Mouse (Mus musculus) olfactory bulb, adult 2 months (tissue): ENCODE measurements around the gene Vps36. TPM values are rescaled to one million over a fixed set of nuclear protein-coding genes. Genes with fewer than 3 reads are reported as not detected.

ENCODE experiments used
- H3K27ac ChIP-seq: fragments of 200-500 bp; 2 replicates; pipeline ENCODE4 v1.5.1; 2012; ENCODE audit warnings: low read depth, low read length; ENCODE audit not compliant: insufficient read depth
- H3K4me1 ChIP-seq: fragments of 200-500 bp; 2 replicates; pipeline ENCODE4 v1.6.1; 2012; ENCODE audit warnings: low read length; ENCODE audit not compliant: control insufficient read depth, insufficient read depth
- H3K4me3 ChIP-seq: fragments of 200-500 bp; 2 replicates; pipeline ENCODE4 v1.5.1; 2012; ENCODE audit warnings: mild to moderate bottlenecking, low read depth, low read length, moderate library complexity; ENCODE audit not compliant: insufficient read depth
- CTCF ChIP-seq: fragments of 200-500 bp; IDR thresholded peaks from 2 replicates; pipeline ENCODE4 v1.5.1; 2012; ENCODE audit warnings: low read depth, mild to moderate bottlenecking, low read length, moderate library complexity; ENCODE audit not compliant: insufficient read depth
- POLR2A ChIP-seq: fragments of 200-500 bp; IDR thresholded peaks from 2 replicates; pipeline ENCODE4 v1.6.1; 2012; ENCODE audit warnings: mild to moderate bottlenecking, low read depth, low read length, moderate library complexity; ENCODE audit not compliant: insufficient read depth
- WGBS: fragments of 180-500 bp; shearing (Covaris S2); methylation state at CpG from one replicate; pipeline ENCODE4 v1.1.7; 2018; 5-methylcytosine and 5-hydroxymethylcytosine counted together
- polyA plus RNA-seq: library from polyadenylated mRNA; stranded (reverse); fragments of >200 nt; gene quantifications from 2 replicates; pipeline ENCODE4 v1.2.4, GENCODE M21; 2012; ENCODE audit warnings: low replicate concordance; ENCODE audit not compliant: missing spikeins, insufficient read depth, insufficient read length

Vps36 gene
- not detected in 2 replicates for polyA plus RNA-seq

DNA sequence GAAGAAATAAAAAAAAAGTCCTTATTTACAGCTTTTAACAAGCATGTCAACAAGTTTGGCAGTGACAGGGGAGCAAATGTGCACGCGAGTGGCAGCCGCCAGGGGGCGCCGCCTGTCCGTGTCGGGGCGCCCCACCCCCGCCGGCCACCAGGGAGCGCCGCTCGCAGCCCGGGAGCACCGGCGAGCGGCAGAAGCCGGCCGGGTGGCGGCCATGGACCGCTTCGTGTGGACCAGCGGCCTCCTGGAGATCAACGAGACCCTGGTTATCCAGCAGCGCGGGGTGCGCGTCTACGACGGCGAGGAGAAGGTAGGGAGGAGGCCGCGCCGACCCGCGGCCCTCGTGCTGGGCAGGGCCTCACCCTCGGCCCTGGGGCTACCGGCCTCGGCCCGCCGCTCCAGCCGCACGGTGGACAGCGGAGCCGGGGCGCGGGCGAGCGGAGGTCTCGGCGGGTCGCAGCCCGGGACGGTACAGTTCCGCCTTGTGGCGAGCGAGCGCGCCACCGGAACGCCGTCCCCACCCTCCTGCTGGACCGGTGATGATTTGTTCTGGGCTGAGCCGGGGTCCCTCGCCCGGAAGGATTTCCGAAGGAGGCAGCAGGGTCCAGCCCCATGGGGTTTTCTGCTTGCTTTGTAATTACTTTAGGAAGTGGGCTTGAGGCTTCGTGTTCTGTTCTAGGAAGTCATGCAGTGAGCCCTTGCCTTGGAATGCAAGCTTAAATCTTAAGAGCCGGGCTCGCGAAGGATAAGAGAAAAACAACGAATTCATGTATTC lies at the start of gene Vps36:
Gene Vps36 (plus strand): TSS at position 150 of the 772 bp plus-strand sequence.
- Histone ChIP-seq H3K4me3 (peak within 1 kb of the TSS; percentile 84), H3K27ac (peak within 1 kb of the TSS; percentile 89), H3K4me1 (peaks cover 8% of the 10 kb centered on the region)
- WGBS = under 1% methylated on average over 73 of the region's 73 CpGs
- peak; percentile 73 for TF ChIP-seq POLR2A
- peak; percentile 99 for TF ChIP-seq CTCF

DNA sequence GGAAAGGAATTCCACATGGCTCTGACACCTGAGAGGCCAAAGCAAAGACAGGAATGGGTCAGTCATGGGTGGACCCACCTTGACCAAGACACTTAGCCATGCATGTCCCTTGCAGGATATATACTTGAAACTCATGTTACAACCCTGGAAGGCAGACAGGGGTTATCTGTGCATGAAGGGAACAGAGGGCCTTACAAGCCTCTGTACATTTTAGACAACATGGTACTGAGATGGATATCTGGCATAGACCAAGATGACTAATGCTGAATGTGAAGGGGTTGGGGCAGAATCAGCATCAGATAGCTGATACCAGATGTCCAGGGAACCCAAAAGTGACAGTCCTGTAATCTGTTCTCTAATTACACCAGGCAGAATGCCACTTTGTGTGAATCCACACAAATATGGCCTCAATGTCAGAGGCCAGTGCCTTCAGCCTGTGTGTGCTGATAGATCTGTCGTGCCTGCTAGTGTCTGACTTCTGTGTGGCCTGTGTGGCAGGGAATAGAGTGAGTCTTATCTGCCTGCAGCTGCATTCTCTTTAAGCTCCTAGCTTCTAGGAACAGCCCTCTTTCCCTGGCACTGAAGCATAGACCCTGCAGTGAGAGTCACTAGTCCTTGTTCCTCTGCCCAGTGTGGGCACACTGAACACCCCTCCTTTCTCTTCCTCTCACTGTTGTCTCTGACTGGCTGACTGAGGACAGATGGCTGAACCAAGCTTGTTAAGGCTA lies 48.7 kb upstream of the Vps36 start:
- Histone ChIP-seq H3K4me1 (no peaks in the 10 kb centered on the region), H3K27ac (no peak overlapping the region), H3K4me3 (no peak overlapping the region)
- TF ChIP-seq POLR2A = no peak
- TF ChIP-seq CTCF = no peak
- 75% methylated on average over 1 of the region's 1 CpGs for WGBS

DNA sequence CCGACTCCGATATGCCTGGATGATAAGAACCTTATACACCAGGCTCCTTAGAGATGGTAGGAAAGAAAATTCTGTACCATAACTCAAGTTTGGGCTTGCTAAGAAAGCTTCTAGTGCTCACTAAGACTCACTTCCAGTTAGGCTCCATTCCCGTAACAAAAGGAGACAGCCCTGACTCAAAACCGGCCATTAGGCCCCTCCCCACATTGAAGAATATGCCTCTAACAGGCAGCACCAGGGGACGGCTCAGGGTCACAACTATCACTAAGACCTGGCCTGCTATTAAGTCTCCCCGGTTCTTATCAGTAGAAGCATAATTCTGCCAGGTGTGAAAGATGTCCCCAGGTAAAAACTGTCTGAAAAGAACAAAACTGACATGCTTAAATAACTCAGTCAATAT lies 46.8 kb upstream of the Vps36 start:
- TF ChIP-seq CTCF (no peak), POLR2A (no peak)
- Histone ChIP-seq H3K4me1 (no peaks in the 10 kb centered on the region), H3K27ac (no peak overlapping the region), H3K4me3 (no peak overlapping the region)
- WGBS = 86% methylated on average over 6 of the region's 6 CpGs

DNA sequence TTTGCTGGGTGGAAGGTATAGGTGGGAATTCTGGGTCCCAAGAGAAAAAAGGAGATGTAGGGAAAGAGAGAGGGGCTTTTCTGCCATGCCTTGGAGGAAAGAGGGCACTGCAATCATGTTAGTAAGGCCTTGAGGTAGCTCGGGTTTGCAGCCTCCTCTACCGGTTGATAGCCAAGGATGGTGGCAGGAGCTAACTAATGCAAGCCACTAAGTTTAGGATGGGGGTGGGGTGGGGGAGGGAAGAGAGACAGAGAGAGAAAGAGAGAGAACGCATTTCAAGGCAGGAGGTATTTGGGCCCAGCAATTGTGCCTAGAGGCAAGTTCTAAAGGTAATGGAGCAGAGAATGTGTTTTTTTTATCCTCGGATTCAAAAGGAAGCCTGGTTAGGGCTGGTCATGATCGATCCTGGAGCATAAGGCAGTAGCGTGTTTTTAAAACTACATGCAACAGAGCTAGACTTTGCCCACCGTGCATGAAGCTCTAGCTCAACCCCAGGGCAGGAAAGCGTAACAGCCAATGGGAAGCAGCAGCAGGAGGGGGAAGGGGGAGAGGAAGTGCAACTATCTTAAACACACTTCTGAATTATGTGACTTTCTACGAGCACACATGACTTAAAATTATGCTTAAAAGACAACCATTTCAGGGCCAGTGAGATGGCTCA lies 44.8 kb upstream of the Vps36 start:
- Histone ChIP-seq H3K4me1 (no peaks in the 10 kb centered on the region), H3K27ac (no peak overlapping the region), H3K4me3 (no peak overlapping the region)
- WGBS = 87% methylated on average over 9 of the region's 9 CpGs
- no peak for TF ChIP-seq CTCF
- TF ChIP-seq POLR2A = no peak

DNA sequence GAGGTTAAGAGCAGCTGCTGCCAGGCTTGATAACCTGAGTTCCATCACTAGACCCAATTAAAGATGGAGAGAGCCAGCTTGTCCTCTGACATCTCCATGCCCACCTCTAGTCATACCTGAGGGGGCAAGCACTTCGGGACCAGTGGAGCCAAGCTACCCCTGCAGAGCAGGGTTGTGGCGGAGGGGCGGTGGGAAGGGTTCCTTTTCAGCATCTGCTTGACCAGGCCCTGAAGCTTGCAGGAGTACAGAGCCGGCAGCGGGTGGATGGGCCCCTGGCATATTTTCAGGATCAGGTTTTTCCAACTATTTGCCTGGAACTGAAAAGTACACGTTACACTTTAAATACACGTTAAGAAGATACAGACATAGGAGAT lies 44.3 kb upstream of the Vps36 start:
- WGBS = 96% methylated on average over 7 of the region's 7 CpGs
- no peak for TF ChIP-seq POLR2A
- TF ChIP-seq CTCF = no peak
- H3K27ac ChIP-seq = no peak overlapping the region

DNA sequence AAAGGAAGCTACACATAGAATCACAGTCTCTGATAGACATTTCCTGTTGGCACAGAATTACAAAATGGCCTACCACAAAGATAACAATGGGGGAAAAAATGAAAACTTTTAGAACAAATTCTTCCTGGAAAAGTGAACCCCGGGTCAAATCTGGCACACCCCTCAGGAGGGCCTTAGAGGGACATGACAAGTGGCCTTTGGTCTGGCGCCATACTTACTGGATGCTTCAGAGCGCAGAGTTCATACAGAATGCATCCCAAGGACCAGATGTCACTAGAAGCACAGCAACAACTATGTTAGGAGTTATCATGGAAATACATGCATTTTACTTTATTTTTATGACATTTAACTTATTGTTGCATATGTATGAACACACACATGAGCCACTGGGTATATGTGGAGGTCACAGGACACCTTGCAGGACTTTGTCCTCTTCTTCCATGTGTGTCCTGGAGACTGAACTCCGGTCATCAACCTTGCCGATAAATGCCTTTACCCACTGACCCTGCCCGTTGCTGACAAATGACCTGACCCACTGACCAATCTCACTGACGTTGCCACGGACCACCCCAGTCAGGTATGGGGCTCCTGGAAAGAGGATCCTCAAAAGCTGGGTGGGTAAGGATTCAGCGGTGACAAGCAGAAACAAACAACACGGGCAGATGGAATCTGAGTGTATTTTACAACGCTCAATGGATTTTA lies 42.8 kb upstream of the Vps36 start:
- Histone ChIP-seq H3K27ac (no peak overlapping the region), H3K4me3 (no peak overlapping the region), H3K4me1 (no peaks in the 10 kb centered on the region)
- 85% methylated on average over 11 of the region's 11 CpGs for WGBS
- no peak for TF ChIP-seq CTCF
- no peak for TF ChIP-seq POLR2A

More for the DNA sequence above, 44.3 kb upstream of the Vps36 start:
- no peak overlapping the region for H3K4me3 ChIP-seq
- H3K4me1 ChIP-seq = no peaks in the 10 kb centered on the region

DNA sequence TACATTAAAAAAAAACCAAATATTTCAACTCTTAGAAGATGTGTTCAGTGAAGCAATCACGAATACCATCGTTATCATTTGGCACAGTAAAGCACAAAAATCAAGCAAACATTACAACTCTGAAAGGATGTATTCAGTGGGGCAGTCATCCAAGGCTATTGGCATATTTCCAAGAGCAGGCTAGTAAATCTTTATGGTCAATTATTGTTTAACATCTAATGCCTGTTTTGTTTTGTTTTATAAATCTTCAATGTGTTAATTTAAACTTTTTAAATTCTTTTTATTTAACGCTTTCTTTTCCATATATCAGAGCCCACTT lies 42.3 kb upstream of the Vps36 start:
- 27% methylated on average over 3 of the region's 3 CpGs for WGBS
- no peak for TF ChIP-seq CTCF
- TF ChIP-seq POLR2A = no peak

DNA sequence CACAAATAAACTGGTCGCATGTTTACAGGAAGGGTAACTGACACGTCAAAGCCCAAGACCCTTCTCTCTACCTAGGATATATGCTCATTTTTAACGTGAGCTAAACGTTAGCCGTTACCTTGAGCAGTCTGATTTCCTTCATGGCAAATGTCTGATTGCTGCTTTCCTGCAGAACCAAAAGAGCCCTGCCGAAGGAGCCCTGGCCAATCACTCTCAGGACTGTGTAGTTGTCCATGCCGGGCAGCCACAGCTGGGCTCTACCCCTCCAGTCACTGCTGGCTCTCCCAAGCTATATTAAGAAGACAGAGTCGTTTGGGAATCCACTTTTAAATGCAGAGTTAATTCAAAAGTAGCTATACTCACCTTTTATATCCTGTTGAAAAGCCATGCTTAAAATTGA lies 30.4 kb upstream of the Vps36 start:
- 91% methylated on average over 8 of the region's 8 CpGs for WGBS
- H3K4me1 ChIP-seq = peaks cover 3% of the 10 kb centered on the region; the same call in 1 of the 2 replicates
- no peak overlapping the region for H3K27ac ChIP-seq
- H3K4me3 ChIP-seq = no peak overlapping the region
- TF ChIP-seq POLR2A (no peak), CTCF (no peak)

More for the DNA sequence above, 42.3 kb upstream of the Vps36 start:
- no peaks in the 10 kb centered on the region for H3K4me1 ChIP-seq
- H3K4me3 ChIP-seq = no peak overlapping the region
- no peak overlapping the region for H3K27ac ChIP-seq
